Mouse (Mus musculus) thymus, postnatal 14 days (tissue): ENCODE results near the gene Clec4f.
"Not testable (repeated sequence)": the region's sequence is repeated elsewhere in the genome, so short reads cannot be mapped to it uniquely, and the experiment has no call there.

ENCODE experiments used
- DNase-seq: peaks from one replicate; pipeline ENCODE4 v3.0.0; 2021

The Clec4f gene

GRCm38 (mm10) chr6:83656087-83656486, at the start of gene Clec4f:
TSS of gene Clec4f (minus strand) at chr6:83656187.
- DNase-seq, result no peak

GRCm38 (mm10) chr6:83704701-83705100, 48.7 kb upstream of the Clec4f start:
- no peak for DNase-seq

- DNase-seq, result no peak
Observed at GRCm38 (mm10) chr6:83704294-83704693, 48.3 kb upstream of the Clec4f start.

GRCm38 (mm10) chr6:83703722-83704078, 47.7 kb upstream of the Clec4f start:
- DNase-seq, result no peak

DNA sequence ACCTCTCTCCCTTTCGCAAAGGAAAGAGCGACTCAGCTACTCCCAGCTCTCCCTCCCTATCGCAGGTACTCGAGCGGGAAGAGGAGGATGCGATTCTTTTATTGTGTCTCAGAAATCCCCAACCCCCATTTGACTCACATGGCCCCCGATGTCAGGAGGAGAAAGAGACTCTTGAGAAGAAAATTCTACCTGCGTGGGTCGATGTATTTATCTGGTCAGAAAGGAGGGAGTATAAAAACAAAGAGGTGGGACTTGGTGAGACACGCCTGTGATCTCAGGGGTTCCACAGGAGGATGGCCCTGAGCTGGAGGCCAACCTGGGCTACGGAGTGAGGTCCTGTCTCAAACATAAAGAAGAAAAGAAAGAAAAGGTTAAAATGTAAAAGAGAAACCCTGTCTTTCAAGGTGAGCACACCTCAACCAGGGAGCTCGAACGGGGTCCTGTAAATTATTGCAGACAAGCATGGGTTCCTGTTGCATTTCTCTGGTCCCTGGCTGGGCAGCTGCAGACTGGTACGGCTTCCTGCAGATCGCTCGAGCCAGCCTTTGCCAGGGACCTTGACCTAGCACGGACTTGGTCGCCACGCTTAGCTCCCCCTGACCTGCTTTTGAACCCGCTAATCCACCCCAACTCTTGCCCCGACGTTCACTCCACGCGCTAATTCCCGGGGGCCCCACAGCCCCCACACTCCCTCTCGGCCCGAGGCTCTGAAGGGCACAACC, 47.2 kb upstream of the Clec4f start:
- no peak for DNase-seq

GRCm38 (mm10) chr6:83702146-83702999, 46.4 kb upstream of the Clec4f start:
- no peak for DNase-seq

- no peak for DNase-seq
Observed at GRCm38 (mm10) chr6:83701001-83701400, 45.0 kb upstream of the Clec4f start.

GRCm38 (mm10) chr6:83699971-83700370, 44.0 kb upstream of the Clec4f start:
- DNase-seq, result no peak

DNA sequence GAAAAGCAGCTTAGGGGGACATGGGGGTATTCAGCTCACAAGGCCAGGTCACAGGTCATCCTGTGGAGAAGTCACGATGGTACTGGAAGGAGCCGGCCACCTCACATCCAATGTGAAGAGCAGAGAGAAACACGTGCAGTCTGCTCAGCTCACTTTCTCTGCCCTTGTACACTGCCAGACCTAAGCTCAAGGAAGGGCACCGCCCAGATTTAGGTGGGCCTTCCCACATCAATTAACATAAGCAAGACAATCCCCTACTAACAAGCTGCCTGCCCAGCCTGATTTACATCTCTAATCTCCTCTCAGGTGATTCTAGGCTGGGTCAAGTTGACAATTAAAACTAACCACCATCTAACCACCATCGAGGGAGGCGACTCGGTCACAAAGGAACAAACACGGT, 41.9 kb upstream of the Clec4f start:
- no peak for DNase-seq

DNA sequence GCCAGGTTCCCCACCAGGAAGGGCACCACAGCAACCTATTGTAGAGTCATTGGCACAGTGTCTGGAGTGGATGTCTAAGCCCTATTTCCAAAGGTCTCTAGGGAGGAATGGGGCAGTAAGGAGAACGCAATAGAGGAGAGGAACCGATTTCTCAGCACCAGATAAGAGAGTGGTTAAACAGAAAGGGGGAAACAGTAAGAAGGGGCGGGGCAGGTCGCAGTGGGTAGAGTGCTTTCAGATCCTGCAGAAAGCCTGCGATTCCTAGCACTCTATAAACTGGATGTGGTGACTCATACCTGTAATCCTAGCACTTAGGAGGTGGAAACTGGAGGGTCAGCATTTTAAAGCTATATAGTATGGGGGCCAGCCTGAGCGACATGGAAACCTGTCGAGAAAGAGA, 40.7 kb upstream of the Clec4f start:
- no peak for DNase-seq

GRCm38 (mm10) chr6:83695731-83696130, 39.7 kb upstream of the Clec4f start:
- no peak for DNase-seq

GRCm38 (mm10) chr6:83693835-83694234, 37.8 kb upstream of the Clec4f start:
- DNase-seq, result peak; percentile 73

DNA sequence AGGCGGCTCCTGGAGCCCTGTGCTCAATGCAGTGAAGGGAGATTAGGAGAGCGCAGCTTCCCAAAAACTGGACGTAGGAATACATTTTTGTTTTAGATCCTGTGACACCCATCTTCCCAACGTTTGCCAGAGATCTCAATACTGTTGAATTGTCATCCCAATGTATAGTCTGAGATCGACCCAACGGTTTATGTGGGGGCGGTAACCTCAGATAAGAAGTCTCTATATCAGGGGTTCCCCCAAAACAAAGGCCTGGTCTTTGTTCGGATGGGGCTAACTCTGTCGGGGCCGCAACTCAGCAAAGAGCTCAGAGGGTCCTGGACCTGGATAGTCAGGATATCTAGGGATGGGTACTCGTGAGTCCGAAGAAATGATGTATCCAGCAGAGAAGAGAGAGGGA, 37.0 kb upstream of the Clec4f start:
- DNase-seq, result no peak

DNA sequence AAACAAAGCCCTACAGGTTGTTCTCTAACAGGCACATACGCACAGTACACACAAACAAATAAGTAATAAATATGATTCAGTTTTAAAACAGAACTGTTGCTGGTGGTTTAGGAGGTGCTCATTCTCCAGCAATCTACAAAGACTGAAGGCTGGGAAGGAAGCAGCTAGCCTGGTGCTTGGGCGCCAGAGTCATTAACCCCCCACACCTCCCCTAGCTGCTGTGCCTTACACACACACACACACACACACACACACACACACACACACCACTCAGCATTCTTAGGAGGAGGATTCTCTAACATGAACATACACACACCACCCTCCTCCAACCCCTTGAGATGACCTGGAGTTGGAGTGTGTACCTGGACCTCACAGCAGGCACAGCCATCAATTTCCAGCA, 34.9 kb upstream of the Clec4f start:
- DNase-seq, result no peak

GRCm38 (mm10) chr6:83690277-83690676, 34.3 kb upstream of the Clec4f start:
- peak; percentile 46 for DNase-seq

DNA sequence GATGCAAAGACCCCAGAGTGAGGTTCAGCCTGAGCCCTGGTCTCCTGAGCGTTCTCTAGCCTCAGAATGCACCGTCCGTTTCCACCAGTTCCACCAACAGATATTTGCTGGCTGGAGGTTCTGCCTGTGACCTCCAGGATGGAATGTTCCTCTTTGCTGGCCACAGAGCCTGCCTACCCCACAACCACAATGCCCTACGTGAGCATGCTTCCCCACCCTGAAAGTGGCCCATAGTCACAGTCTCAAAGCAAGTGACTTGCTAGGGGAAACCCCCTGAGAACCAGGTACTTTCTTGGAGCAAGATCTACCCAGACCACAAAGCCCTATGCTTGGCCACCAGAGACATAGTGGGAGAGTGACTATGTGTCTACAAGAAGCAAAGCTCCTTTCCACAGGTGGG, 33.4 kb upstream of the Clec4f start:
- no peak for DNase-seq

- no peak for DNase-seq
Observed at GRCm38 (mm10) chr6:83677757-83678156, 21.8 kb upstream of the Clec4f start, which contains the start of gene Cd207. TSS of gene Cd207 (minus strand) at chr6:83677857.

DNA sequence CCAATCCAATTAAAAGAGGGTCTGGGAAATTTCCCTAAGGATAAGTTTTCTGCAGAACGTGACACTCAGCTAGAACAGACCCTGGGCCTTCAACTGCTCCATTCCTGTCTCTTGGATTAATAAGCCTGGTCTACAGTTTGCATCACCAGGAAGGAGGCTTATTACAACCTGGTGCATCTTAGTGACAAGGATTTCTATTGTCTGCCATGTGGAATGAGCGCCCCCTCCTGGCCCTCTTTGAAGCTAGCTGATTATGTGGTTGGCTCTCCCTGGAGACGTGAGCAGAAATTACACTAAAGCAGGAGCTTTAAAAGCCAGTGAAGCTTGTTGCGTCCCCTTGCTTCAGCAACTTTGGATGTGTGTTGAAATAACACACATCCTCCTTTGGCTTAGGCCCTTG, 17.4 kb upstream of the Clec4f start:
- DNase-seq, result peak; percentile 87

DNA sequence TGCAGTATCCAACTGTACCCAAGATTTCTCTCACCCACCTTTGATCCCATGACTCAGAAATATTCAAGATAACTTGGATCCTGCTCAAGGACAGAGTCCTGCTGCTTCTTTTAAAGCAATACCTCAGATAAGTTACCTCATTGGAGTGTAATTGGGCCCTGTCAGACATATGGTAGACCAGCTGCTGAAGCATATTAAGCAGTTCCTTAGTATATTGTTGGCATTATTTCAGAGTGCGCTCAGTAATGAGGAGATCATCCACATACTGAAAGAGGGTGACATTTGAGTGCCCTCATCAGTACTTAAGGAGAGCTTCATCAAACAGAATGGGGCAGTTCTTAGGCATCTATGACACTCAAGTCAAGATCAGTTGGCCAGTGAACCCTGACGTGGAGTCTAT, 9.0 kb upstream of the Clec4f start:
- no peak for DNase-seq

DNA sequence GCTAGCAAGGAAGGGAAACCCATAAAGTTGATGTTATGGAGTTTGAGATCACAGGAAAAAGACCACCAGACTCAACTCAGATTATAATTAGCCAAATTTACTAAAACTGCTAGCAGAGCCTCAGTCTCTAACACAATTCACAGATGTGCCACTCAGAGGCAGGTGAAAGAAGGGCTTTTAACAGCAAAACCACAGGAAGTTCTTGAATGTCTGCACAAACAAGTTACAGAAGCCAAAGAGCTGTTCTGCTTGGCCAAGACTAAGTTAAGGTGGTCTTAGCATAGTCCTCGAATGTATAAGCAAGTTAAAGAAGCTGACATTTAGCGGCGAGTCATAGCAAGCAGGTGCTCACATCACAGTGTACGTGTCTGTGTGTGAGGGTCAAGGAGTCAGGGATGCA, 4.8 kb upstream of the Clec4f start:
- DNase-seq, result peak; percentile 44

DNA sequence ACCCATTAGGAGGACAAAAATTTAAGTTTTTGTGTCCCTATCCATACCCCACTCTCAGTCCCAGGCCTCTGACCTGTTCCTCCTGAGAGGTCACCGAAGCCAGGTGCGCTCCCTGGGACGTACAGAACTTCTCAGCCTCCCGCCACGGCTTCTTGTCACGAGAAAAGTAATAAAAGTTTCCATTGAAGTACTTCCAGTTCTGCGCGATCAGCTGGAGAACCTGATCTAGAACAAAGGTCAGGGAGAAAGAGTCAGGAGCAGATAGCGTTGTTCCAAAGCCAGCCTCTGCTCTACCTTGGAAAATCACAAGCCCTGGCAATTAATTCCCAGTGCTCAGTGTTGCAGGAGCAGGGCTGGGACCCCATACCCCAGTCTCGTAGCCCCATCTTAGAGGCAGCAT, 9.3 kb downstream of the Clec4f start:
- DNase-seq, result no peak

DNA sequence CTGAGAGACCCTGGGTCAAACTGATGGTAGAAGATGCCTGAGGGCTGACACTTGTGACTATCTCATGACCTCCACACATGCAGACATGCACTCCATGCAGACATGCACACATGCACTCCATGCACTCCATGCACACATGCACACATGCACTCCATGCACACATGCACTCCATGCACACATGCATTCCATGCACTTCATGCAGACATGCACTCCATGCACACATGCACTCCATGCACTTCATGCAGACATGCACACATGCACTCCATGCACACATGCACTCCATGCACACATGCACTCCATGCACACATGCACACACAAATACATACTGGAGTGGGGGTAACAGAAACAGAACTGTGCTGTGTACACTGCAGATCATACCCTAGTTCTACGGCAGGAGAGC, 20.7 kb downstream of the Clec4f start:
- DNase-seq, result no peak

DNA sequence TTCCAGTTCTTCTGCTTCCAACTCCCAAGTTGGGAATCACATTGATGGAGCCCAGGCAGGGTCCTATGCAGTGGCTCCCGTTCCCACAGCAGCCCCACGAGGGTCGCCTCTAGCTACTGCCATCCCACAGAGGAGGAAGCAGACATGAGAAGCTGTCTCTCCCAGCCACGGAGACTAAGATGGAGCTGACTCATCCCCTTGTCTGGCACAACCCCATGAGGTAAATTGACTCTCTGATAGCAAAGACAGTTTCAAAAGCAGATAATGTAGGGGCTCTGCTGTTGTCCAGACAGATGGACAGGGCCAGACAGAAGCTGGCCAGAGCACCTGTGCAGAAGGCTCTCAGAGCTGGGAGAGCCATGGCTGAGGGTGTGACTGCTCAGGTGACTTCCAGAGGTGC, 21.4 kb downstream of the Clec4f start:
- not testable (repeated sequence) for DNase-seq

GRCm38 (mm10) chr6:83634106-83634505, 21.9 kb downstream of the Clec4f start:
- peak; percentile 19 for DNase-seq
